Mouse (Mus musculus) erythroid progenitor cell, adult 5-6 weeks (primary cell): Measurements from ENCODE around the gene Atf6b. TPM values are rescaled to one million over a fixed set of nuclear protein-coding genes. Genes with fewer than 3 reads are reported as not detected.

Experiments
- ATAC-seq: replicated peaks from 2 replicates; pipeline ENCODE4 v1.8.0; 2016; ENCODE audit warnings: moderate number of reproducible peaks, mild to moderate bottlenecking, moderate TSS enrichment, inconsistent platforms; ENCODE audit not compliant: poor library complexity, low FRiP score, severe bottlenecking
- total RNA-seq, 2 experiments: library from RNA; stranded (forward) in 1 of 2; stranded (reverse) in 1 of 2; fragments of 150-400 nt in 1 of 2; fragments of 186-747, 209-891 nt in 1 of 2; gene quantifications; 2 replicates each; pipeline versions ENCODE4 v1.2.3 to v1.2.4; 2015 to 2017; ENCODE audit warnings: low replicate concordance in 2 of 2

Atf6b gene
- total RNA-seq, 2 experiments from 2014 or later: 2.6 to 5.4 TPM

- no peak for ATAC-seq
Measured at GRCm38 (mm10) chr17:34684253-34684893, 37.4 kb downstream of the Atf6b start.

GRCm38 (mm10) chr17:34685120-34686110, 38.5 kb downstream of the Atf6b start:
- ATAC-seq: no peak

DNA sequence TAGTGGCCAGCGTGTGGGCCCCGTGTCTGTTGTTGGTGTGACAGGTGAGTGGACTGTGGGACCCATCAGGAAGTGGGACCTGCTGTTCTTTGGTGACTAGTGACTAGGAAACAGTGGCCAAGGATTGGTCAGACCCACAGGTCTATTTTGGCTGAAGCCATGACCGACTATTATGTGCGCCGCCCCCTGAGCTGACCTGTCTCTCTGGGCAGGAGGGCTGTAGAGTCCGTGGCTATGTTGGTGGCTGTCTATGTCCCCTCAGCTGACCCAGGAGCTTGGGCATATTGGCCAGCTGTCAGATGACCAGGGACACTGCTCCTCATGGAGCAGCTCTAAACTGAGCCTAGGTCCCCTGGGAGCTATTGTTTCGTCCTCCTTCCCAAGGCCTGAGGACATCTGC, 41.9 kb downstream of the Atf6b start:
- no peak for ATAC-seq

- ATAC-seq: no peak
Measured at GRCm38 (mm10) chr17:34690458-34690857, 43.5 kb downstream of the Atf6b start.

GRCm38 (mm10) chr17:34692906-34693305, 46.0 kb downstream of the Atf6b start:
- ATAC-seq: no peak

DNA sequence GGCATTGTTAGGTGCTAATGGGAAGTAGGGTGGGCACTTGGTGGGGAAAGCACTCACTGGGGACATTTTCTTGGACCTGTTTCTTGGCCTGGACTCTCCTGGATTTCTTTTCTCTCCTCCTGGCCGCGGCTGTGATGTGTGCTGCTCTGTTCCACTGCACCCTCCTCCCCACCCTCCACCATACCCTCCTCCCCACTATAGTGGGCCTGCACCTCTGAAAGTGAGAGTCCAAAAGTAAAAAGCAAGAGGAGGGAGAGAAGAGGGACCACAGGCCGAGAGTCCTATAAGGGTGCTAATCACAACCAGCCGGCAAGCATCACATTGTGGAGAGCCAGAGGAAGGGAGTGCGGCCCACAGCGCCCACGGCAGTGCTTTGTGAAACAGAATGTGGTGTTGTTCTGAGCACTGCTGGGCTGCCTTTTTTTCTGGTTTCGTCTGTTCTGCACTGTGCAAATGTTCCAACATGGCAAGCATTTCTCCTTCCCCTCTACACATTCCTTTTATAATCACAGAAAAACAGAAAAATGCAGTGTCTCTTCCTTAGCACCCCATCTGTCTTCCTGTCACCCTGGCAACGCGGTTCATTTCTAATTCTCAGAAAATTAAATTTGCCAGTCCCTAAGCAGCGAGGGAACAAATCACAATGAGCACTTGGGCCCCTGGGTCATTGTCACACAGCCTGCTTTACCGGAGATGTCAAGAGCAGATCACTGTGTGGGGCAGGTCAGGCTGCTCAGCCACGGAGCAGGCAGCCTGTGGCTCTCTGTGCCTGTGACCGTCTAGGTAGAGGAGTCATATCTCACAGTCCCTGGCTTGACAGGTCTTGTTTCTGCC, 52.8 kb downstream of the Atf6b start:
- no peak for ATAC-seq

DNA sequence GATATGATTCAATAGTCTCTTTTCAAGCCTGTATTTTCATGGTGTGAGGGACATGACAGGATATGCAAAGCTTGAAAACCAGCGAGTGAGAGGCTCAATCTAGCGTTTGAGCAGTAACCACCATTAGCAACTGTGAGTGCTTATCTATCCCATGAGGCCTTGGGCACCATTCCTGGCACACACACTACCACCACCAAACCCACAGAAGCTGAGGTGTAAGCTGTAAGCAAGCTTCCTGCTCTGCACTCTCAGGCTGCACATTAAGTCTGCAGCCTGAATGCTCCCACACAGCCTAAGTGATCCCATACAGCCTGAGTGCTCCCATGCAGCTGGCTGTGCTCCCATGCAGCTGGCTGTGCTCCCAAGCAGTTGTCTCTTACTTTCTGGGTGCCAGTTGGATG, 53.7 kb downstream of the Atf6b start:
- ATAC-seq: no peak

Other genes with a start within 250 kb of the Atf6b start
- gene BC051142, start 248.3 kb upstream of the Atf6b start, total RNA-seq (2015; ENCODE audit: low replicate concordance): not detected in 2 replicates
- not detected in 2 replicates for gene BC051142, start 248.3 kb upstream of the Atf6b start, total RNA-seq (2017; ENCODE audit: low replicate concordance)
- not detected in 2 replicates for gene Btnl4, start 169.8 kb upstream of the Atf6b start, total RNA-seq (2015; ENCODE audit: low replicate concordance)
- 0.51 TPM in 1 of 2 replicates, not detected in the other for gene Btnl4, start 169.8 kb upstream of the Atf6b start, total RNA-seq (2017; ENCODE audit: low replicate concordance)
- gene Btnl6, start 129.8 kb upstream of the Atf6b start, total RNA-seq (2015; ENCODE audit: low replicate concordance): not detected in 2 replicates
- gene Btnl6, start 129.8 kb upstream of the Atf6b start, total RNA-seq (2017; ENCODE audit: low replicate concordance): 0.39 and 0.61 TPM in 2 replicates
- under 0.01 TPM in 1 of 2 replicates, not detected in the other for gene Notch4, start 82.9 kb upstream of the Atf6b start, total RNA-seq (2015; ENCODE audit: low replicate concordance)
- gene Notch4, start 82.9 kb upstream of the Atf6b start, total RNA-seq (2017; ENCODE audit: low replicate concordance): not detected in 2 replicates
- 21.8 and 24.1 TPM in 2 replicates for gene Gpsm3, start 57.3 kb upstream of the Atf6b start, total RNA-seq (2015; ENCODE audit: low replicate concordance)
- gene Gpsm3, start 57.3 kb upstream of the Atf6b start, total RNA-seq (2017; ENCODE audit: low replicate concordance): 4.9 and 22.2 TPM in 2 replicates
- gene Pbx2, start 55.9 kb upstream of the Atf6b start, total RNA-seq (2015; ENCODE audit: low replicate concordance): 8.3 and 9.2 TPM in 2 replicates
- gene Pbx2, start 55.9 kb upstream of the Atf6b start, total RNA-seq (2017; ENCODE audit: low replicate concordance): 8.7 and 19.7 TPM in 2 replicates
- 0.84 and 1.1 TPM in 2 replicates for gene Ager, start 49.3 kb upstream of the Atf6b start, total RNA-seq (2015; ENCODE audit: low replicate concordance)
- 1.7 TPM in 1 of 2 replicates, not detected in the other for gene Ager, start 49.3 kb upstream of the Atf6b start, total RNA-seq (2017; ENCODE audit: low replicate concordance)
- gene Rnf5, start 43.5 kb upstream of the Atf6b start, total RNA-seq (2015; ENCODE audit: low replicate concordance): 39.4 and 63.8 TPM in 2 replicates
- gene Rnf5, start 43.5 kb upstream of the Atf6b start, total RNA-seq (2017; ENCODE audit: low replicate concordance): 16.6 and 24.9 TPM in 2 replicates
- 12.6 and 17.3 TPM in 2 replicates for gene Agpat1, start 42.9 kb upstream of the Atf6b start, total RNA-seq (2015; ENCODE audit: low replicate concordance)
- 8.0 and 10.3 TPM in 2 replicates for gene Agpat1, start 42.9 kb upstream of the Atf6b start, total RNA-seq (2017; ENCODE audit: low replicate concordance)
- gene Egfl8, start 31.2 kb upstream of the Atf6b start, total RNA-seq (2015; ENCODE audit: low replicate concordance): 3.2 TPM in 1 of 2 replicates, not detected in the other
- gene Egfl8, start 31.2 kb upstream of the Atf6b start, total RNA-seq (2017; ENCODE audit: low replicate concordance): not detected in 2 replicates
- gene Ppt2, start 18.6 kb upstream of the Atf6b start, total RNA-seq (2015; ENCODE audit: low replicate concordance): 6.7 and 13.0 TPM in 2 replicates
- 3.2 and 4.0 TPM in 2 replicates for gene Ppt2, start 18.6 kb upstream of the Atf6b start, total RNA-seq (2017; ENCODE audit: low replicate concordance)
- gene Prrt1, start 17.6 kb upstream of the Atf6b start, total RNA-seq (2015; ENCODE audit: low replicate concordance): not detected in 2 replicates
- not detected in 2 replicates for gene Prrt1, start 17.6 kb upstream of the Atf6b start, total RNA-seq (2017; ENCODE audit: low replicate concordance)
- 2.5 TPM in 1 of 2 replicates, not detected in the other for gene Fkbpl, start 2.4 kb upstream of the Atf6b start, total RNA-seq (2015; ENCODE audit: low replicate concordance)
- gene Fkbpl, start 2.4 kb upstream of the Atf6b start, total RNA-seq (2017; ENCODE audit: low replicate concordance): 2.6 and 4.9 TPM in 2 replicates
- gene Tnxb, start 23.4 kb downstream of the Atf6b start, total RNA-seq (2015; ENCODE audit: low replicate concordance): not detected in 2 replicates
- gene Tnxb, start 23.4 kb downstream of the Atf6b start, total RNA-seq (2017; ENCODE audit: low replicate concordance): not detected in 2 replicates
- gene C4b, start 96.7 kb downstream of the Atf6b start, total RNA-seq (2015; ENCODE audit: low replicate concordance): 0.36 TPM in 1 of 2 replicates, not detected in the other
- under 0.01 and 2.1 TPM in 2 replicates for gene C4b, start 96.7 kb downstream of the Atf6b start, total RNA-seq (2017; ENCODE audit: low replicate concordance)
- not detected in 2 replicates for gene Cyp21a1, start 157.4 kb downstream of the Atf6b start, total RNA-seq (2015; ENCODE audit: low replicate concordance)
- gene Cyp21a1, start 157.4 kb downstream of the Atf6b start, total RNA-seq (2017; ENCODE audit: low replicate concordance): not detected in 2 replicates
- 12.6 and 18.0 TPM in 2 replicates for gene Stk19, start 189.8 kb downstream of the Atf6b start, total RNA-seq (2015; ENCODE audit: low replicate concordance)
- gene Stk19, start 189.8 kb downstream of the Atf6b start, total RNA-seq (2017; ENCODE audit: low replicate concordance): 20.5 and 22.2 TPM in 2 replicates
- 49.4 and 52.0 TPM in 2 replicates for gene Dxo, start 189.9 kb downstream of the Atf6b start, total RNA-seq (2015; ENCODE audit: low replicate concordance)
- gene Dxo, start 189.9 kb downstream of the Atf6b start, total RNA-seq (2017; ENCODE audit: low replicate concordance): 13.4 and 26.7 TPM in 2 replicates
- gene Skiv2l, start 203.1 kb downstream of the Atf6b start, total RNA-seq (2015; ENCODE audit: low replicate concordance): 11.3 and 25.6 TPM in 2 replicates
- gene Skiv2l, start 203.1 kb downstream of the Atf6b start, total RNA-seq (2017; ENCODE audit: low replicate concordance): 48.5 and 60.0 TPM in 2 replicates
- 31.9 and 52.3 TPM in 2 replicates for gene Nelfe, start 203.2 kb downstream of the Atf6b start, total RNA-seq (2015; ENCODE audit: low replicate concordance)
- gene Nelfe, start 203.2 kb downstream of the Atf6b start, total RNA-seq (2017; ENCODE audit: low replicate concordance): 18.5 and 30.7 TPM in 2 replicates
- 9.2 TPM in 1 of 2 replicates, not detected in the other for gene Cfb, start 215.4 kb downstream of the Atf6b start, total RNA-seq (2015; ENCODE audit: low replicate concordance)
- not detected in 2 replicates for gene Cfb, start 215.4 kb downstream of the Atf6b start, total RNA-seq (2017; ENCODE audit: low replicate concordance)
- not detected in 2 replicates for gene Zbtb12, start 232.3 kb downstream of the Atf6b start, total RNA-seq (2015; ENCODE audit: low replicate concordance)
- gene Zbtb12, start 232.3 kb downstream of the Atf6b start, total RNA-seq (2017; ENCODE audit: low replicate concordance): 1.0 TPM in 1 of 2 replicates, not detected in the other
- gene Gm20547, start 234.9 kb downstream of the Atf6b start, total RNA-seq (2015; ENCODE audit: low replicate concordance): not detected in 2 replicates
- gene Gm20547, start 234.9 kb downstream of the Atf6b start, total RNA-seq (2017; ENCODE audit: low replicate concordance): not detected in 2 replicates